Mouse (Mus musculus) stomach, embryonic 14.5 days (tissue): Measurements from ENCODE around the gene Col15a1. TPM values are rescaled to one million over a fixed set of nuclear protein-coding genes. Genes with fewer than 3 reads are reported as not detected.

Experiments used
- ATAC-seq: fragments of 200-750 bp; cut with Nextera tagmentation; 2 replicates; pipeline ENCODE4 v1.8.0; 2017; ENCODE audit warnings: low read depth, moderate TSS enrichment; ENCODE audit not compliant: insufficient number of reproducible peaks, insufficient read depth, low FRiP score
- H3K27ac ChIP-seq: fragments of 300-500 bp; sonication (generic); 2 replicates; pipeline ENCODE4 v1.5.1; 2014; ENCODE audit warnings: mild to moderate bottlenecking, low read length, moderate library complexity, mixed read lengths
- H3K27me3 ChIP-seq: fragments of 300-500 bp; sonication (generic); 2 replicates; pipeline ENCODE4 v1.6.1; 2014; ENCODE audit warnings: low read length, control low read depth, mixed read lengths; ENCODE audit not compliant: control insufficient read depth, insufficient read depth
- H3K36me3 ChIP-seq: fragments of 300-500 bp; sonication (generic); 2 replicates; pipeline ENCODE4 v1.6.1; 2014; ENCODE audit warnings: mild to moderate bottlenecking, control low read depth, low read length, moderate library complexity, mixed read lengths; ENCODE audit not compliant: control insufficient read depth, insufficient read depth
- H3K4me1 ChIP-seq: fragments of 300-500 bp; sonication (generic); 2 replicates; pipeline ENCODE4 v1.6.1; 2014; ENCODE audit warnings: low read length, control low read depth, mixed read lengths; ENCODE audit not compliant: control insufficient read depth, insufficient read depth
- H3K4me2 ChIP-seq: fragments of 300-500 bp; sonication (generic); replicated peaks from 2 replicates; pipeline ENCODE4 v1.6.1; 2014; ENCODE audit warnings: low read depth, low read length, control low read depth
- H3K4me3 ChIP-seq: fragments of 300-500 bp; sonication (generic); 2 replicates; pipeline ENCODE4 v1.5.1; 2014; ENCODE audit warnings: low read depth, low read length, control low read depth
- H3K9ac ChIP-seq: fragments of 300-500 bp; sonication (generic); replicated peaks from 2 replicates; pipeline ENCODE4 v1.6.1; 2014; ENCODE audit warnings: low read depth, mild to moderate bottlenecking, control low read depth, low read length, moderate library complexity, mixed read lengths
- H3K9me3 ChIP-seq: fragments of 300-500 bp; sonication (generic); 2 replicates; pipeline ENCODE4 v1.6.1; 2016; ENCODE audit warnings: low read depth, low read length, control low read depth; ENCODE audit not compliant: control insufficient read depth
- WGBS: fragments of 180-500 bp; shearing (Covaris S2); extraction: QIAGEN DNeasy Blood & Tissue Kit; methylation state at CpG from one replicate; pipeline ENCODE4 v1.1.7; 2014; 5-methylcytosine and 5-hydroxymethylcytosine counted together
- polyA plus RNA-seq: library from polyadenylated mRNA; unstranded; fragments of >200 nt; fragmentation: Nextera tagmentation; extraction: Ambion mirVana; gene quantifications from 2 replicates; pipeline ENCODE4 v1.2.1, GENCODE M21; 2014

Gene Col15a1
- polyA plus RNA-seq, 1 experiment from 2014 or later, result 23.8 TPM

- Histone ChIP-seq H3K4me1 (peaks cover 6% of the 10 kb centered on the region), H3K27ac (no peak overlapping the region), H3K27me3 (no peaks in the 10 kb centered on the region), H3K4me3 (no peak overlapping the region), H3K9me3 (no peaks in the 10 kb centered on the region), H3K9ac (no peak overlapping the region), H3K4me2 (no peak overlapping the region), H3K36me3 (no peaks in the 10 kb centered on the region)
- ATAC-seq, result no peak
- 87% methylated on average over 5 of the region's 5 CpGs for WGBS
These were observed 72.2 kb downstream of the Col15a1 start for GRCm38 (mm10) chr4:47280126-47280525.

GRCm38 (mm10) chr4:47281920-47282682 lies 74.1 kb downstream of the Col15a1 start:
- no peak overlapping the region for H3K27ac ChIP-seq
- H3K4me2 ChIP-seq, result no peak overlapping the region
- H3K27me3 ChIP-seq, result no peaks in the 10 kb centered on the region
- H3K9ac ChIP-seq, result no peak overlapping the region
- no peak overlapping the region for H3K4me3 ChIP-seq
- no peaks in the 10 kb centered on the region for H3K36me3 ChIP-seq
- peaks cover 8% of the 10 kb centered on the region for H3K4me1 ChIP-seq
- 61% methylated on average over 6 of the region's 6 CpGs for WGBS
- H3K9me3 ChIP-seq, result no peaks in the 10 kb centered on the region
- ATAC-seq, result no peak

DNA sequence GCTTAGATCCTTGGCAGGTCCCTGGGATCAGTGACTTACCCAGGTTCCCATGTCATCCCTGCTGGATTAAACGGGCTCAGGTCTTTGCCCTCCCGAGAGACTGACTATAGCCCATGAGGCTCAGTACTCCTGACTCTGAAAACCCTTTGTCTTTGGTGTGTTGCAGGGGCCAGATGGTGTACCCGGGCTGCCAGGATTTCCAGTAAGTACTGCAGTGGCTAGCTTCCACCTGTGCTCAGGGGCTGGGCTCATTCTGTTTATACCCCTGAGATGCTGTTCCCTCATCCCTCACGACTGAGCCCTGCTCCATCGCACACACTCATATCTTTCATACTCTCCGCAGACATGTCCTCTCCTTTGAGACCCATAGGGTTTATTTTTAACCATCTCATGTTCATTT lies 76.3 kb downstream of the Col15a1 start:
- H3K9ac ChIP-seq, result no peak overlapping the region
- H3K9me3 ChIP-seq, result no peaks in the 10 kb centered on the region
- H3K4me1 ChIP-seq, result peaks cover 8% of the 10 kb centered on the region
- H3K36me3 ChIP-seq, result no peaks in the 10 kb centered on the region
- H3K4me3 ChIP-seq, result no peak overlapping the region
- 74% methylated on average over 6 of the region's 6 CpGs for WGBS
- no peaks in the 10 kb centered on the region for H3K27me3 ChIP-seq
- ATAC-seq, result no peak
- H3K4me2 ChIP-seq, result no peak overlapping the region
- H3K27ac ChIP-seq, result no peak overlapping the region

DNA sequence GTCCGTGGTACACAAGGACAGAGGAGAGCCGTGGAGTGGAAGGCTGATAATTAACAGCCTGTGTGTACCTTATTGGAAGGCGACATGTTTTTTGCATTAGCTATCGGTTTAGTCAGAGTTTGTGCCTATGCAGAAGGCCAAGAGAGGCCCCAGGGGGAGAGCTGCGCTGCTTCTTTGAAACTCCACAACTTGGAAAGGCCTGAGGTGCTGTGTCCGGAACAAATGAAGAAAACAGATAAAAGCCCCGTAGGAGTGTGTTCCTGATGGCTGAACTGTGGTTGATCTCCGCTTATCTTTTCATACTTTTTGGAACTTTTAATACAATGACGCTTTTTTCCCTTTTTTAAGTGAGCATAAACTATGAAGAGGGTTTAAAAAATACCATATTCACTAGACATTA lies 76.9 kb downstream of the Col15a1 start:
- no peak overlapping the region for H3K4me2 ChIP-seq
- H3K4me1 ChIP-seq, result peaks cover 8% of the 10 kb centered on the region
- no peaks in the 10 kb centered on the region for H3K9me3 ChIP-seq
- H3K9ac ChIP-seq, result no peak overlapping the region
- no peak overlapping the region for H3K4me3 ChIP-seq
- H3K36me3 ChIP-seq, result no peaks in the 10 kb centered on the region
- WGBS, result 59% methylated on average over 9 of the region's 9 CpGs
- no peak overlapping the region for H3K27ac ChIP-seq
- H3K27me3 ChIP-seq, result no peaks in the 10 kb centered on the region
- no peak for ATAC-seq

- no peak overlapping the region for H3K4me3 ChIP-seq
- H3K9ac ChIP-seq, result no peak overlapping the region
- no peak overlapping the region for H3K4me2 ChIP-seq
- no peak for ATAC-seq
- 86% methylated on average over 3 of the region's 3 CpGs for WGBS
- peaks cover 8% of the 10 kb centered on the region for H3K4me1 ChIP-seq
- H3K27ac ChIP-seq, result no peak overlapping the region
- no peaks in the 10 kb centered on the region for H3K9me3 ChIP-seq
- H3K27me3 ChIP-seq, result no peaks in the 10 kb centered on the region
- H3K36me3 ChIP-seq, result no peaks in the 10 kb centered on the region
These were observed 78.7 kb downstream of the Col15a1 start for GRCm38 (mm10) chr4:47286599-47287147.

DNA sequence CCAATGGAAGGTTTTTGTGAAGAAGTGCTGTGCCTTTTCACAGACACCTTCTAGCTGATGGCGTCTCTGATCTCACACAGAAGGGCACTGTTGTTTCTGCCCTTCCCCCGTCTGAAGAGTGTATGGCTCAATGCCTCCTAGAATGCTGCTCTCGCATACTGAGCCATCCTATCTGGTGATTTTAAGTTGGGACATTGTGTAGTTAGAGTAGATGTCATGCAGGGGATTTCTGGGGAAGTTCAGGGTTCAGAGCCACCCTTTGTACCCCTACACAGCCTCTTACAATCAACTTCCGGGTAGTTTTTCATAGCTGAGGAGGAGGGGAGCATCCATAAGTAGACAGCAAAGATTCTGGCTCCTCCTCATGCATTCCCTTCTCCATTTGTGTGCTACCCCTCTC lies 79.5 kb downstream of the Col15a1 start:
- H3K27ac ChIP-seq, result no peak overlapping the region
- H3K4me3 ChIP-seq, result no peak overlapping the region
- no peak overlapping the region for H3K9ac ChIP-seq
- no peak overlapping the region for H3K4me2 ChIP-seq
- no peaks in the 10 kb centered on the region for H3K36me3 ChIP-seq
- WGBS, result 78% methylated on average over 4 of the region's 4 CpGs
- no peaks in the 10 kb centered on the region for H3K27me3 ChIP-seq
- ATAC-seq, result no peak
- H3K4me1 ChIP-seq, result peaks cover 8% of the 10 kb centered on the region
- H3K9me3 ChIP-seq, result no peaks in the 10 kb centered on the region

DNA sequence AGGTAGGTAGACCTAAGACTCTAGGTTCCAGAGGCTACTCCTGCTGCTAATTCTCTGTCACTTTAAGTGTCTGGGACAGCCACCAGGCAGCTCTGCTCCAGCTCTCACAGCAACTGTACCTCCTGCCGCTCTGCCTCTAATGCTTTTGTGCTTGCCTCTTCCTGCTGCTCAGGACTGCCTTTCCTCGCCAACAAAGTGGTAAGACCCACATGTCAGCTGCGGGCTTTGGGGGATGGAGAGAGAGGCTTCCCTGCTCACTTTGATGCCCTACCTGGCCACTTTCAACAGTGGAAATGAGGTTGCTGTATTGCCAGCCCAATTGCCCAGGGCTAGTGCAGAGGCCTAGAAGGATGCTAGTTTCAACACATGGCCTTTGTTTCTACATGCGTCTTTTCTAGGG lies 80.3 kb downstream of the Col15a1 start:
- ATAC-seq, result no peak
- WGBS, result 75% methylated on average over 4 of the region's 4 CpGs

GRCm38 (mm10) chr4:47289526-47289925 lies 81.6 kb downstream of the Col15a1 start:
- H3K27ac ChIP-seq, result no peak overlapping the region
- no peaks in the 10 kb centered on the region for H3K36me3 ChIP-seq
- H3K4me3 ChIP-seq, result no peak overlapping the region
- no peak overlapping the region for H3K4me2 ChIP-seq
- H3K9me3 ChIP-seq, result no peaks in the 10 kb centered on the region
- WGBS, result 95% methylated on average over 3 of the region's 3 CpGs
- no peak overlapping the region for H3K9ac ChIP-seq
- no peaks in the 10 kb centered on the region for H3K27me3 ChIP-seq
- H3K4me1 ChIP-seq, result peaks cover 18% of the 10 kb centered on the region
- no peak for ATAC-seq

More for the DNA sequence above, 80.3 kb downstream of the Col15a1 start:
- no peak overlapping the region for H3K9ac ChIP-seq
- no peak overlapping the region for H3K27ac ChIP-seq
- H3K4me1 ChIP-seq, result peaks cover 14% of the 10 kb centered on the region
- H3K4me3 ChIP-seq, result no peak overlapping the region
- no peaks in the 10 kb centered on the region for H3K36me3 ChIP-seq
- no peaks in the 10 kb centered on the region for H3K27me3 ChIP-seq
- no peak overlapping the region for H3K4me2 ChIP-seq
- H3K9me3 ChIP-seq, result no peaks in the 10 kb centered on the region
